Mouse (Mus musculus): ENCODE results near the gene Heatr5a.

Gene Heatr5a

GRCm38 (mm10) chr12:51849902-51850301, 121.2 kb downstream of the Heatr5a start:
- DNase-seq (ENCODE audit: extremely low spot score, low spot score), result no peak

- DNase-seq (ENCODE audit: extremely low spot score, low spot score), result no peak
These were observed 123.0 kb downstream of the Heatr5a start for GRCm38 (mm10) chr12:51847953-51848680.

DNA sequence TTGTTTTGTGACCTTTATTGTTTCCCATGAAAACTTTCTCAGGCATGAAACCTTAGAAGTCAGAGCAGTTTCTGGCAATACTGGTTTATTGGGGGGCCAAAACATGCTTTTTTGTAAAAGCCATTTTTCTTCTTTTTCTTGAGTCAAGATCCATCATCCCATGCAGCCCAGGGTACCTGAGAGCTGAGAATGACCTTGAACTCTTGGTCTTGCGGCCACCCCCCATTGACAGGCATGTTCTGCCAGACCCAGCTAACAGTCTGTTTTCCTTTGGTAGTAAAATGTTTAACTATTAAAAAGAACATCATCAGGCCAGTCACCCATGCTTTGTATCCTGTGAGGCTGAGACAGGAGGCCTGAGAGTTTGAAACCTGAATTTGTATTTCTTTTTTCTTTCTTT, 125.9 kb downstream of the Heatr5a start:
- no peak for DNase-seq (ENCODE audit: extremely low spot score, low spot score)

DNA sequence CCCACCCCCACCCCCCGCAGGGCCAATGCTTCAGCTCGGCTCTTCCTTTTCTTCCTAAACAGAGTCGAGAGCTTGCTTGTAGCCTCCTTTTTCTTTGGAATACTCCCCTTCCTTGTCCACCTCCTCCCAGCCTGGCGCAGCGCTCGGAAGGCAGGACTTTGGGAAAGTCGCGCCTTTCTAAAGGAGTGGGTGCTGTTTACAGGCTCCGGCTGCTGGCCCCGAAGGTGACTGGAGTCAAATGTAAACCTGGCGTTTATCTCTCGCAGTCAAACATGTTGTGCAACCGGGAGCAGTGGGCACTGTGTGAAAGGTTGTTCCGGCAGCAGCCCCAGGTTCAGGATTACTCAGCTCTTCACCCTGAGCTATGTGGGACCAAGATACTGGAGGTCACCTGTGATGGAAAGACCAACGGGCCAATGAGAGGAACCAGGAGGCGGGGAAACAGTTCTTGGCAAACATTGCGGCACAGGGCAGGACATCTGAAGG, 126.3 kb downstream of the Heatr5a start:
- DNase-seq (ENCODE audit: extremely low spot score, low spot score), result peak; percentile 85

DNA sequence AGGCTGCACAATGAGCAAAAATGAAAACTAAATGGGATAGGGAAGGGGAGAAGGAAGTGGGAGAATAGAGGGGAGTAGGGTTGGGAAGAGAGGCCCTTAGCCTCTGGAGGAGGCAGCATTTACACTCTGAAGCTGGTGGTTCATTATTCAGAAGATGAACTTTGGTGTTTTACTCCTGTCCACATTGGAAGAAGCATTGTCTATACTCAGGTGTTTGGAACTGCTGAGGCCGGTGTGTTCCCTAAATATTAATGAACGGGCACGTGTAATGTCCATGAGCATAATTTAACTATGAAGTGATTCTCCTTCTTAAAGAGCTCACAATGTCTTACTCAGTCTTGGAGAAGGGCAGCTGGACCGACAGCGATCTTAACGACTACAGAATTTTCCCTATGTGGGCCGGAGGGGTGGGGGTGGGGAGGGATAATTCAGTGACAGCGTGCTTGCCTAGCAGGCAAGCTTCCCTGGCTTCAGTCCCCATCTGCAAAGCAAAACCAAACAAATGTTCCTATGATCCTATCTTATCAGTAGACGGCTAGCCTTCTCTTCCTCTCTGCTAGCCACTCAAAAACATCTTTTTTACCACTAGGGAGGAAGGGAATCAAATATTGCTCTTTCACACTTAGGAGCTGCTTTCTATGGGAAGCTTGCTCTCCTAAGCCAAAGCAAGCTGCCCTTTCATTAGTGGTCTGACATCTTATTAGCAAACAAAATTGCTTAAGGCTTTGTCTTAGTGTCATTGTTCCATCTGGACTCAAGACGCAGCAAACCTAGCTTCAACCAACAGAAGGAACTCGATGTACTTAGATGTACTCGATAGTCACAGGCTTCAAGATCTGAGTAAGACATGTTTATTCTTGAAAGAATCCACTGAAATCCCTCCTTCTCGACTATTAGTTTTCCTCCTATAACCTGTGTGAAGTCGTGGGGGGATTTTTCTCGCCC, 127.3 kb downstream of the Heatr5a start:
- no peak for DNase-seq (ENCODE audit: extremely low spot score, low spot score)

DNA sequence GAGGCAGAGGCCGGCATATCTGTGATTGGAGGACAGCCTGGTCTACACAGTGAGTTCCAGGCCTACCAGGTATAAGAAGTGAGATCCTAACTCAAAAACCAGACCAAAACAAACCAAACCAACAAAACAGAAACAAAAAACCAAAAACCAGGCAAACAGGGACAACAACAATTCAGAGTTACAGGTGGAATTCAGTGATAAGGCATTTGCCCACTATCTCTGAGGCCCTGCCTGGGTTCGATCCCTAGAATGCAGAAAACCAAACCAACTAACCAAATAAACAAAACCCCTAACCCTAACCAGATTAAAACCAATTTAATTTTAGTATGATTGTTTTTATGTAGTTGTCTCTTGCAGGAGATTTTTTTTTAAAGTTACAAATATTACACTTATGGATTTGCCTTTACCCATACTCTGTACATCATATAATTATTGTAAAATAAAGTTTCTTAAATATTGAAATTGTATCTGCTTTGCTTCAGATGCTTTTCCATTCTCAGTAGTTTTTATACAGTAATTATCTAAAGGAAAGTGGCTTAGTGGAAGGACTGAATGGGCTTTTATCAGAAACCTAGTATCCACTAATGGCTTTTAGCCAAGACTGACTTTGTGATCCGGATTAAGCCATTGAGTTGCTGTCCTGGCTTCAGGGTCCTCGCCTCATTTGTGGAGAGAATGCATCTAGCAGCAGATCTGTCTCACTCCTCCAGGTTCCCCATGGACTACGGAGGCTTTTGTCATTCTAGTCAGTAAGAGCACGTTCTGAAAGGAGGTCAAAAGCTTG, 128.8 kb downstream of the Heatr5a start:
- no peak for DNase-seq (ENCODE audit: extremely low spot score, low spot score)

- no peak for DNase-seq (ENCODE audit: extremely low spot score, low spot score)
These were observed 131.3 kb downstream of the Heatr5a start for GRCm38 (mm10) chr12:51839856-51840255.

DNA sequence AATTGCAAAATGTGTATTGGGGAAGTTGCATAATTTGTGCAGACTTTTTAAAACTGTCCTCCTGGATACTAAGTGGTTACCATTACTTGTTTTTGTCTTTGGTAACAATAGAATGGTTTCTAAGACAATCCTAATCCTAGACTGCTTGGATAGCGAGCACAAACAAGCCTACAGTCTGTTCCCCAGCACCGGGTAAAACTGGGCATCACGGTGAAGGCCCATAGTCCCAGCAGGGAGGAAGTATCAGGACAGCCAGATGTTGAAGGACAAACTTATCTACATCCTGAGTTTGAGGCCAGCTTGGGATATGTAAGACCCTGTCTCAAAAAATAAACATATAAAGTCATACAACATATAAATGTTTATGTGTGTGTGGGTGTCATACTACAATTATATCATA, 135.9 kb downstream of the Heatr5a start:
- no peak for DNase-seq (ENCODE audit: extremely low spot score, low spot score)

- no peak for DNase-seq (ENCODE audit: extremely low spot score, low spot score)
These were observed 139.2 kb downstream of the Heatr5a start for GRCm38 (mm10) chr12:51831931-51832330.

GRCm38 (mm10) chr12:51831296-51831695, 139.8 kb downstream of the Heatr5a start:
- no peak for DNase-seq (ENCODE audit: extremely low spot score, low spot score)

DNA sequence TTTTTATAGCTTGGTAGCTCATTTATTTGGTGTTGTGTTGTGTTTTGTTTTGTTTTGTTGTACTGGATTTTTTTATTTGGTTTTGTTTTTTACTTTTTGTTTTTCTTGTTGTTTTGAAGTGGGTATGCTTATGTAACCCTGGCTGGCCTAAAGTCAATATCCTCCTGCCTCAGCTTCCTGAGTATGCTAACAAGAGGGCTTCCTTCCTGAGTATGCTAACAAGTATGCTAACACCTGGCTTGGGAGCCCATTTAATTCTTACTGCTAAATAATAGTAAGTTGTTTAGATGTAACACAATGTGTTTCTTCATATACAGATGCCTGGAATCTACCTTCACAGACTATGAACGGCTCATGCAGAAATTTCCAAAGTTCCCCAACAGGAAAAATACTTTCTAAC, 140.4 kb downstream of the Heatr5a start:
- no peak for DNase-seq (ENCODE audit: extremely low spot score, low spot score)

DNA sequence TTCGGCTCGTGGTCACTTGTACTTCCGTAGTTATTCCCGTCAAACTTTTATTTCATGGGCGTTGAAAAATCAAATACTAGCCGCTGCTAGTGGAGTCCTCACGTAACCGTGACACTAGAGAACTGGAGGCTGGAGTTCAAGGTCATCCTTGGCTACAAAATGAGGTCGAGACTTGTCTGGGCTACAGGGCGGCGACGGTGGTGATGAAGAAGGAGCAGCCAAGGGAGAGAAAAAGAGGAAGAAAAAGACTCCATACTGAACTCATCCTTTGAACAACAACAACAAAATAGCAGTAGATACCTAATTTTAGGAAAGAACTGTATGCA, 141.1 kb downstream of the Heatr5a start:
- no peak for DNase-seq (ENCODE audit: extremely low spot score, low spot score)

DNA sequence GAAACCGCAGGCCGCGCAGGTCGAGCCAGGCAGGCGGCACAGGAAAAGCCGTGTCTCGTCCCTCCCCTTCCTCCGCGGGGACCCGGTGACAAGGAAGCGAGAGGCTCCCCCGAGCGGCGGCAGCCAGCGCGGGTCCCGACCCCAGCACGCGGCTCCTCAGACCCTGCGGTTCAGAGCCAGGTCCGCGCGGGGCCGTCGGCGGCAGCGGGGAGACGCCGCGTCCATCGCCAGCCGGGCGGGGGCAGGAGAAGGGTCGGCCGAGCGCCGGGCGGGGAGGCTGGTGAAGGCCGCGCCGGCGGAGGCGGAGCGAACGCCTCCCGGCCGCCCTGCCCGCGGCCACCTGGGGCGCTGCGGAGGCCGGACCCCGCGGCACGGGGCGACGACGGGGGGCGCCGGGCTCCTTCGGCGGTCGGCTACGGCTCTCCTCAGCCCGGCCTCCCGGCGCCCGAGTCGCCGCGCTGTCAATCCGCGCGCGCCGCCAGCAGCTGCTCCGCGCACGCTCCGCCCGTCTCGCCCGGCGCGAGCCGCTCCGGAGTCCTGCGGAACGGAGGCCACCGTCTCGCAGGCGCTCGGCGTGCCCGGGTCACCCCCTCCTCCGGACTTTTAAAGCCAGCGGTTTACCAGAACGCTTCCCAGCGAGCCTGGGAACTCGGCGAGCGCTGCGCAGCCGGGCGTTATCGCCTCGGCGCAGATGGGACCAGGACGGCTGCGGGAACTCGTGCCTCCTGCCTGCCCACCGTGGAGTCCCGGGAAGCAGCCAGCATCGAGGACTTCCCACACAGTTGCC, 141.6 kb downstream of the Heatr5a start, which contains the start of gene Hectd1:
Gene Hectd1, minus strand, starts transcription at position 247 of the 787 bp plus-strand sequence.
- DNase-seq (ENCODE audit: extremely low spot score, low spot score), result peak; percentile 91

GRCm38 (mm10) chr12:51828716-51829289, 142.3 kb downstream of the Heatr5a start:
- no peak for DNase-seq (ENCODE audit: extremely low spot score, low spot score)

GRCm38 (mm10) chr12:51827958-51828650, 143.0 kb downstream of the Heatr5a start:
- DNase-seq (ENCODE audit: extremely low spot score, low spot score), result no peak
